Mouse (Mus musculus): ENCODE results near the gene Ppp1r1b. TPM values are rescaled to one million over a fixed set of nuclear protein-coding genes. Genes with fewer than 3 reads are reported as not detected.
A peak's percentile ranks its signal among the peaks of the same experiment; 100 is the strongest.

The Ppp1r1b gene
- polyA plus RNA-seq, 1 experiment from 2014 or later: 1.2 TPM

GRCm38 (mm10) chr11:98366290-98366689, 18.1 kb downstream of the Ppp1r1b start:
- no peak for ATAC-seq (ENCODE audit: insufficient number of reproducible peaks, insufficient read depth, low FRiP score, low TSS enrichment, low read depth)
- Histone ChIP-seq H3K27me3 (no peaks in the 10 kb centered on the region), H3K4me2 (no peak overlapping the region), H3K36me3 (0 out of 2 replicates have a peak, but pooled peaks cover 6% of the 10 kb centered on the region), H3K4me3 (no peak overlapping the region), H3K9ac (no peak overlapping the region), H3K4me1 (peaks cover 15% of the 10 kb centered on the region), H3K27ac (no peak overlapping the region), H3K9me3 (no peaks in the 10 kb centered on the region)
- WGBS: 79% methylated on average over 10 of the region's 10 CpGs

- H3K27ac ChIP-seq: no peak overlapping the region
- H3K27me3 ChIP-seq: no peaks in the 10 kb centered on the region
- H3K9me3 ChIP-seq: no peaks in the 10 kb centered on the region
- H3K4me1 ChIP-seq: peaks cover 16% of the 10 kb centered on the region
- 85% methylated on average over 10 of the region's 10 CpGs for WGBS
- no peak overlapping the region for H3K4me2 ChIP-seq
- H3K36me3 ChIP-seq: 0 out of 2 replicates have a peak, but pooled peaks cover 6% of the 10 kb centered on the region
- ATAC-seq (ENCODE audit: insufficient number of reproducible peaks, insufficient read depth, low FRiP score, low TSS enrichment, low read depth): no peak
- no peak overlapping the region for H3K9ac ChIP-seq
- H3K4me3 ChIP-seq: no peak overlapping the region
Observed at GRCm38 (mm10) chr11:98367171-98367862, 19.1 kb downstream of the Ppp1r1b start.

- H3K9ac ChIP-seq: no peak overlapping the region
- H3K36me3 ChIP-seq: 0 out of 2 replicates have a peak, but pooled peaks cover 7% of the 10 kb centered on the region
- H3K4me1 ChIP-seq: peaks cover 14% of the 10 kb centered on the region
- no peaks in the 10 kb centered on the region for H3K27me3 ChIP-seq
- H3K4me3 ChIP-seq: no peak overlapping the region
- WGBS: 86% methylated on average over 7 of the region's 7 CpGs
- H3K27ac ChIP-seq: no peak overlapping the region
- H3K4me2 ChIP-seq: no peak overlapping the region
- no peak for ATAC-seq (ENCODE audit: insufficient number of reproducible peaks, insufficient read depth, low FRiP score, low TSS enrichment, low read depth)
- H3K9me3 ChIP-seq: no peaks in the 10 kb centered on the region
Observed at GRCm38 (mm10) chr11:98367863-98368186, 19.6 kb downstream of the Ppp1r1b start.

GRCm38 (mm10) chr11:98369337-98369736, 21.1 kb downstream of the Ppp1r1b start:
- Histone ChIP-seq H3K27me3 (no peaks in the 10 kb centered on the region), H3K27ac (no peak overlapping the region), H3K4me2 (no peak overlapping the region), H3K36me3 (peaks cover 19% of the 10 kb centered on the region), H3K9me3 (no peaks in the 10 kb centered on the region), H3K4me3 (no peak overlapping the region), H3K9ac (no peak overlapping the region), H3K4me1 (peaks cover 14% of the 10 kb centered on the region)
- 77% methylated on average over 6 of the region's 6 CpGs for WGBS
- ATAC-seq (ENCODE audit: insufficient number of reproducible peaks, insufficient read depth, low FRiP score, low TSS enrichment, low read depth): no peak

GRCm38 (mm10) chr11:98370588-98370987, 22.4 kb downstream of the Ppp1r1b start:
- Histone ChIP-seq H3K9ac (no peak overlapping the region), H3K9me3 (no peaks in the 10 kb centered on the region), H3K4me3 (no peak overlapping the region), H3K4me2 (no peak overlapping the region), H3K36me3 (peaks cover 31% of the 10 kb centered on the region), H3K27me3 (no peaks in the 10 kb centered on the region), H3K4me1 (peaks cover 14% of the 10 kb centered on the region), H3K27ac (no peak overlapping the region)
- 0 out of 2 replicates have a peak, but pooled peaks have one; percentile 18 for ATAC-seq (ENCODE audit: insufficient number of reproducible peaks, insufficient read depth, low FRiP score, low TSS enrichment, low read depth)
- WGBS: 72% methylated on average over 2 of the region's 2 CpGs

GRCm38 (mm10) chr11:98371556-98372240, 23.5 kb downstream of the Ppp1r1b start:
- H3K36me3 ChIP-seq: peaks cover 37% of the 10 kb centered on the region
- H3K27ac ChIP-seq: no peak overlapping the region
- ATAC-seq (ENCODE audit: insufficient number of reproducible peaks, insufficient read depth, low FRiP score, low TSS enrichment, low read depth): no peak
- H3K4me1 ChIP-seq: peaks cover 14% of the 10 kb centered on the region
- H3K27me3 ChIP-seq: no peaks in the 10 kb centered on the region
- H3K9me3 ChIP-seq: no peaks in the 10 kb centered on the region
- H3K4me3 ChIP-seq: no peak overlapping the region
- H3K9ac ChIP-seq: peak overlapping the region; percentile 21; the same call in 1 of the 2 replicates
- 0 out of 2 replicates have a peak overlapping the region, but pooled peaks have one; percentile 5 for H3K4me2 ChIP-seq
- 34% methylated on average over 10 of the region's 10 CpGs for WGBS

- no peak for ATAC-seq (ENCODE audit: insufficient number of reproducible peaks, insufficient read depth, low FRiP score, low TSS enrichment, low read depth)
- Histone ChIP-seq H3K9ac (0 out of 2 replicates have a peak overlapping the region, but pooled peaks have one; percentile 21), H3K27me3 (no peaks in the 10 kb centered on the region), H3K36me3 (peaks cover 43% of the 10 kb centered on the region), H3K27ac (no peak overlapping the region), H3K9me3 (no peaks in the 10 kb centered on the region), H3K4me1 (peaks cover 14% of the 10 kb centered on the region), H3K4me3 (no peak overlapping the region), H3K4me2 (no peak overlapping the region)
- WGBS: 7% methylated on average over 2 of the region's 2 CpGs
Observed at GRCm38 (mm10) chr11:98372406-98372805, 24.2 kb downstream of the Ppp1r1b start.

- Histone ChIP-seq H3K9ac (no peak overlapping the region), H3K9me3 (no peaks in the 10 kb centered on the region), H3K4me3 (no peak overlapping the region), H3K27me3 (no peaks in the 10 kb centered on the region), H3K36me3 (peaks cover 52% of the 10 kb centered on the region), H3K4me2 (no peak overlapping the region), H3K27ac (no peak overlapping the region), H3K4me1 (peaks cover 14% of the 10 kb centered on the region)
- WGBS: 87% methylated on average over 6 of the region's 6 CpGs
- no peak for ATAC-seq (ENCODE audit: insufficient number of reproducible peaks, insufficient read depth, low FRiP score, low TSS enrichment, low read depth)
Observed at GRCm38 (mm10) chr11:98373244-98373643, 25.0 kb downstream of the Ppp1r1b start.

- H3K4me3 ChIP-seq: no peak overlapping the region
- 89% methylated on average over 8 of the region's 8 CpGs for WGBS
- no peak overlapping the region for H3K27ac ChIP-seq
- H3K4me2 ChIP-seq: no peak overlapping the region
- H3K27me3 ChIP-seq: no peaks in the 10 kb centered on the region
- H3K36me3 ChIP-seq: peaks cover 62% of the 10 kb centered on the region
- peaks cover 14% of the 10 kb centered on the region for H3K4me1 ChIP-seq
- H3K9me3 ChIP-seq: no peaks in the 10 kb centered on the region
- H3K9ac ChIP-seq: 0 out of 2 replicates have a peak overlapping the region, but pooled peaks have one; percentile 32
- no peak for ATAC-seq (ENCODE audit: insufficient number of reproducible peaks, insufficient read depth, low FRiP score, low TSS enrichment, low read depth)
Observed at GRCm38 (mm10) chr11:98374266-98374665, 26.1 kb downstream of the Ppp1r1b start.

- H3K9ac ChIP-seq: no peak overlapping the region
- H3K4me1 ChIP-seq: peaks cover 4% of the 10 kb centered on the region
- H3K27me3 ChIP-seq: no peaks in the 10 kb centered on the region
- no peak overlapping the region for H3K4me3 ChIP-seq
- no peak for ATAC-seq (ENCODE audit: insufficient number of reproducible peaks, insufficient read depth, low FRiP score, low TSS enrichment, low read depth)
- no peaks in the 10 kb centered on the region for H3K9me3 ChIP-seq
- H3K27ac ChIP-seq: no peak overlapping the region
- peaks cover 82% of the 10 kb centered on the region for H3K36me3 ChIP-seq
- 74% methylated on average over 5 of the region's 5 CpGs for WGBS
- H3K4me2 ChIP-seq: no peak overlapping the region
Observed at GRCm38 (mm10) chr11:98376756-98377155, 28.6 kb downstream of the Ppp1r1b start.

GRCm38 (mm10) chr11:98377787-98378186, 29.6 kb downstream of the Ppp1r1b start:
- Histone ChIP-seq H3K36me3 (peaks cover 81% of the 10 kb centered on the region), H3K27me3 (no peaks in the 10 kb centered on the region), H3K4me2 (no peak overlapping the region), H3K27ac (no peak overlapping the region), H3K9me3 (no peaks in the 10 kb centered on the region), H3K4me1 (no peaks in the 10 kb centered on the region), H3K4me3 (no peak overlapping the region), H3K9ac (no peak overlapping the region)
- ATAC-seq (ENCODE audit: insufficient number of reproducible peaks, insufficient read depth, low FRiP score, low TSS enrichment, low read depth): no peak
- WGBS: 79% methylated on average over 11 of the region's 11 CpGs

GRCm38 (mm10) chr11:98379379-98379778, 31.2 kb downstream of the Ppp1r1b start:
- 92% methylated on average over 7 of the region's 7 CpGs for WGBS
- peaks cover 69% of the 10 kb centered on the region for H3K36me3 ChIP-seq
- H3K27me3 ChIP-seq: peaks cover 10% of the 10 kb centered on the region
- no peak overlapping the region for H3K4me3 ChIP-seq
- no peaks in the 10 kb centered on the region for H3K9me3 ChIP-seq
- no peak overlapping the region for H3K4me2 ChIP-seq
- no peak overlapping the region for H3K9ac ChIP-seq
- no peaks in the 10 kb centered on the region for H3K4me1 ChIP-seq
- no peak overlapping the region; the same call in 1 of the 2 replicates for H3K27ac ChIP-seq
- no peak for ATAC-seq (ENCODE audit: insufficient number of reproducible peaks, insufficient read depth, low FRiP score, low TSS enrichment, low read depth)
